Mouse (Mus musculus) hindbrain, embryonic 16.5 days (tissue): ENCODE results near the gene C130026I21Rik. TPM values are rescaled to one million over a fixed set of nuclear protein-coding genes. Genes with fewer than 3 reads are reported as not detected.

Source experiments
- microRNA-seq: library from miRNA; unstranded; fragments of <30 nt; microRNA quantifications from one replicate; pipeline ENCODE4, GENCODE M21; 2017
- polyA plus RNA-seq: library from polyadenylated mRNA; unstranded; fragments of >200 nt; fragmentation: Nextera tagmentation; extraction: Ambion mirVana; gene quantifications from 2 replicates; pipeline ENCODE4 v1.2.1, GENCODE M21; 2015

The C130026I21Rik gene
- polyA plus RNA-seq, 1 experiment from 2014 or later, result 0.26 TPM

Small RNAs within 50 kb of the gene (microRNA-seq; reads per million reads assigned to microRNA genes)
- not detected for gene Gm27907

Other genes starting within 250 kb of the C130026I21Rik start
- gene Gm10553, start 170.4 kb downstream of the C130026I21Rik start, polyA plus RNA-seq, result not detected in 2 replicates
- gene A530032D15Rik, start 160.7 kb downstream of the C130026I21Rik start, polyA plus RNA-seq, result not detected in 2 replicates